Mouse (Mus musculus) B cell, adult 2 months (primary cell): ENCODE data around the gene Zbtb3.

Experiments
- DNase-seq, 2 experiments: peaks; one replicate each; pipeline ENCODE4 v3.0.0; 2022

The Zbtb3 gene

DNA sequence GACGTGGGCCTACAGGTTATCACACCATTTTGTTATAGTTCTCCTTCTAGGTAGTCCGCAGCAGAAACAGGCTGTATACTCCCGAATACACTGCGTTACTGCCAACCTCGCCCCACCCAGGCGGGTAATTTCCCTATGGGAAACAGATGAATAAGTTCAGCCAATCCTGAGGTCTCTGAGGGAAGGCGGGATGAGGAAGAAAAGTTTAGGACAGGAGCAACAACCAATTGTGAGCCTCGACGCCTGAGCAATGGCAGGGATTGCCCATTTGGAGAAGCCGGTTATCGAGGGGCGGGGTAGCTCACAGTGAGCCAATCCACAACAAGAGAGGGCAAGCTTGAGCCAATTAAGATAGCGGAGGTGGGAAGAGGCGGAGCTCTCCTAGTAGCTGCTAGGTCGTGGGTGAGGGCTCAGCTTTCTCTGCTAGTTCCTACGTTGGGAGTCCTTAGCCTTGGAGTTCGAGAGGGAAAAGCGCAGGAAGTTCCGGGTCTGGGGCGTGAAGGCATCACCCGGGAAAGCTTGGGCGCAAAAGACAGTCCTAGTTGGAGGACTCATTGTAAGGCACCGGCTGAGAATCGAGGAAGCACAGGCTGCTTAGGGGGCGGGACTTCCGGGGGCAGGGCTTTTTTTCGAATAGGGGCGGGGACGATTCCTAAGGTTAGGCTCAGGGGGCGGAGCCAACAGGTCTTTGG is at the start of gene Zbtb3:
Gene Zbtb3, plus strand, starts transcription at position 426 of the 692 bp plus-strand sequence.
- peak; percentile 88 to 91 for DNase-seq

GRCm38 (mm10) chr19:8755652-8756051 is 46.7 kb upstream of the Zbtb3 start:
- no peak for DNase-seq

GRCm38 (mm10) chr19:8756635-8757387 is 45.5 kb upstream of the Zbtb3 start, which contains the start of gene Nxf1:
Gene Nxf1 (plus strand): TSS chr19:8757073.
- DNase-seq = peak; percentile 94 to 95

DNA sequence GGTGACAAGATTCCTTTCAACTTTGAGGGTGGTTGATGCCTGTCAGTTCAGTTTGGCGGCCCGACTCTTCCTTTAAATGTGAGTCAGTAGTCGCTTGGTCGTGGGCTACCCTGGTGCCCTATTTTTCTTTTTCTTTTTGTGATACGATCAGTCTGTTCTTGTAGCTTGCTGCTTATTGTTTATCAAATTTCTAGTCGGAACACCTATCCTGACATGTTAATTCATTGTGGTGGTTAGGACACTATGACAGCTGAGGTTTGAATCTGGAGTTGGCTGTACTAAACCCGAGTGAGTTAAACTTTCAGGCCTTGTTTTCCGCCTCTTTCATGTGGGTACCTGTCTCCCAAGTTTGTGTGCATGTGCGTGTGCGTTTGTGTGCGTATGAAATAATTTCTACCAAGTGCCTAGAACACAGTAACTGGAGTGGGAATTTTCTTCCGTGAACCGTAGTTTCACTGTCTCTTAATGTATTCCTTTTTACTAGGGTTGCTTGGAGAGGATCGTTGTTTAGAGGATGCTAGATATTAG is 44.8 kb upstream of the Zbtb3 start:
- no peak for DNase-seq

DNA sequence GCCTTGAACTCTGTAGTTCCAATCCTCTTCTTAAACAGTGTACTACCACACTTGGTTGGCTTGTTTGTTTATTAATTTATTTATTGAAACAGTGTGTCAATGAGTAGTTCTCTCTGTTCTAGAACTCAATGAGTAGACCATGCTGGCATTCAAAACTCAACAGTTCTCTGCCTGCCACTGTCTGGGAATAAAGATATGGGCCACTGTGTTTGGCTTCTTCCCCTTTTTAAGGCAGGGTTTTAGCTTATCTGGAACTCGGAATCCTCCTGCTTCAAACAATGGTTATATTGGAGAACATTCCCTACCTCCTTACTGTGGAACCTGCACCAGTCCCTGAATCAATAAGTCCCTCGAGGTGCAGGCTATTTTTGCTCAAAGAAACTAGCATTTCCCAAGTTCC is 43.5 kb upstream of the Zbtb3 start:
- no peak for DNase-seq

DNA sequence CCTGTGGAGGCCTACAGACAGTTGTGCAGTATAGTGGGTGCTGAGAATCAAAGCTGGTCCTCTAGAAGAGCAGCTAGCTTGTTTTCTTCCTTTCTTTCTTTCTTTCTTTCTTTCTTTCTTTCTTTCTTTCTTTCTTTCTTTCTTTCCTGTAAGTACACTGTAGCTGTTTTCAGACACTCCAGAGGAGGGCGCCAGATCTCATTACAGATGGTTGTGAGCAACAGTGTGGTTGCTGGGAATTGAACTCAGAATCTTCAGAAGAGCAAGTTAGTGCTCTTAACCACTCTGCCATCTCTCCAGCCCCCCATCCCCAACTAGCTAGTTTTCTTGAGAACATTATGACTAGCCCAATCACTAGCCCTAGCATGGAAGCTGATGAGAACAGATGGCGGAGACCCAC is 41.6 kb upstream of the Zbtb3 start:
- peak; percentile 40 to 48 for DNase-seq

- DNase-seq = no peak
These were observed 39.1 kb upstream of the Zbtb3 start for GRCm38 (mm10) chr19:8763276-8763675.

GRCm38 (mm10) chr19:8765562-8765961 is 36.8 kb upstream of the Zbtb3 start:
- no peak for DNase-seq

GRCm38 (mm10) chr19:8770567-8771270 is 31.6 kb upstream of the Zbtb3 start, which contains the start of gene Tmem223:
Gene Tmem223 (plus strand): TSS chr19:8770996.
- DNase-seq = peak; percentile 88 to 89

- no peak for DNase-seq
These were observed 29.4 kb upstream of the Zbtb3 start for GRCm38 (mm10) chr19:8772996-8773395.

GRCm38 (mm10) chr19:8773409-8773808 is 28.9 kb upstream of the Zbtb3 start:
- DNase-seq = no peak

DNA sequence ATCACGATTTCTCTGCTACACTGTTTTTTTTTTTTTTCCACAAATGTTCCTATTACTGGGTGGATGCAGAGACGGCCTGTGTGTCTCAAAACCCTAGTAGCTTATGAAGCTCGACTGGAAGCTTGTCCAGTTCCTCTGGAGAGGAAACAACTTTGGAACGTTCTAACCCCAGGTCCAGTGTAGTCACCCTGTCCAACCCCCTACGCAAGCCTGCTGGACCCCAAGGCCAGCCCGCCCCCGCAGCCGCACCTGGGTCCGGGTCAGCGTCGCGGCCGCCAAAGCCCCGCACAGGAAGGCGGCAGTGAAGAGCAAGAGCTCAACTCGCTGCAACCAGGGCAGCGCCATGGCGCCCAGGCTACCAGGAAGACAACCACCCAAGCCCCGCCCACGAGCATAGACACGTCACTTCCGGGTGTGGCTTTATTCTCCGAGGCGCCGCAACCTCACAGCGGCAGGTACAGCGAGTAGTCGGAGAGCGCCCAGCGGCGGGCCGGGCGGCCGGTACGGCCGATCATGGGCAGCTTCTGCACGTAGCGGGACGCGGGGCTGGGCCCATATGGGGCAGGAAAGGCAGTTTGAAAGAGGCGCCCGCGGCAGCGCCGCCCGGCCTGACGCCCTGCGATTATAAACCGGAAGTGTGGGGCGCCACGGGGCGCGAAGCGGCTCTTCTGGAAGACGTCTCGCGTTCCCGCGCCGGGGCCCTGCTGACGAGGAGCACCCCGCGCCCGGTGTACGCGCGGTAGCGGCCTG is 28.1 kb upstream of the Zbtb3 start, which contains the start of gene Tmem179b:
Gene Tmem179b, minus strand, starts transcription at position 382 of the 750 bp plus-strand sequence.
- DNase-seq = peak; percentile 99

DNA sequence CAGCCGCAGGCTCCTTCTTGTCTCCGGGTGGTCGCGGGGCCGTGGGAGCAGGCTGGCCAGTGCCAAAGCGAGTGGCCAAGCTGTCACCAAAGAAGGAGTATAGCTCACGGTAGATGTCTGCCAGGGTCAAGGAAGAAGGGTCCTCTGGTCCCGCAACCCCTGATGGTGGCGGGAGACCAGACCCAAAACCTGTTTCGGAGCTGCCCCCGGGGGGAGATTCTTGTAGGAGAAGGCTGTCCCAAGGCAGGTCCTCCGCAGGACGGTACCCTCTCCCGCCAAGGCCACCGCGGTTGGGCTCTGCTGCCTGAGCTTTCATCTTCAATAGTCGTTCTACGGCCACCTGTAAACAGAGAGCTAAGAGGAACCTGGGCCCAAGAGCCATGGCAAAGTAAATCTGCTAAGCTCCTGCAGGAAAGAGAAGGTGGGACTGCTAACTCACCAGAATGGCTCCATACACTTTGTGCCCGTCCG is 27.4 kb upstream of the Zbtb3 start:
- no peak for DNase-seq

DNA sequence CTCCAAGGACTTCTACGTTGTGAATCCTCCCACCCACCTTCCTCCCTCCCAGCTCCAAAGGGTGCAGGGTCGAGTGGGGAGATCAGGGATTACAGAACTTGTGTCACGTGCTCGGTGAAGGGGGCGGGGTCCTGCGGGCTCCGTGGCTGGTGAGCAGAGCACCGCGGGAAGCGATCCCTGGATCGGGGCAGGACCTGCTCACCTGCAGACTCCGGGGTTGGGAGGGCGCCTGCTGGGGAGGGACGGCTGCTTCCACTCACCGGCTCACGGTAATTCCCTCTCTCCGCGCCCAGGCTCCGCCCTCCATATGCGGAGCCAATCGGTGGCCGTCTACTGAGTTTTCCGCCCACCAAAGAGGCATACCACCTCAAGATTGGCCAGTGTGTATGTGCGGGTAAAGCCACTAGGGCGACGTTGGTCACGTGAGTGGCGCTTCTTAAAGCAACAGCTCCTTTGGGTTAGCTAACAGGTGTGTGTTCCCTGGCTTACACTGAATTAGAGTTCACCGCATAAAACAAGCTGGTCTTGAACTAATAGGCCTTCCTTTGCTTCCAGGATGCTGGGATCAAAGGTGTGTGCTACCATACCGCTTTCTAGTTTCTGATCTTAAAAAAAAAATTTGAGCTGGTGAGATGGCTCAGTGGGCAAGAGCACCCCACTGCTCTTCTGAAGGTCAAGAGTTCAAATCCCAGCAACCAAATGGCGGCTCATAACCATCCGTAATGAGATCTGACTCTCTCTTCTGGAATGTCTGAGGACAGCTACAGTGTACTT is 16.2 kb upstream of the Zbtb3 start, which contains the start of gene Taf6l:
Gene Taf6l, minus strand, starts transcription at position 410 of the 774 bp plus-strand sequence.
- DNase-seq = peak; percentile 86 to 90

GRCm38 (mm10) chr19:8788521-8788920 is 13.8 kb upstream of the Zbtb3 start:
- no peak for DNase-seq

DNA sequence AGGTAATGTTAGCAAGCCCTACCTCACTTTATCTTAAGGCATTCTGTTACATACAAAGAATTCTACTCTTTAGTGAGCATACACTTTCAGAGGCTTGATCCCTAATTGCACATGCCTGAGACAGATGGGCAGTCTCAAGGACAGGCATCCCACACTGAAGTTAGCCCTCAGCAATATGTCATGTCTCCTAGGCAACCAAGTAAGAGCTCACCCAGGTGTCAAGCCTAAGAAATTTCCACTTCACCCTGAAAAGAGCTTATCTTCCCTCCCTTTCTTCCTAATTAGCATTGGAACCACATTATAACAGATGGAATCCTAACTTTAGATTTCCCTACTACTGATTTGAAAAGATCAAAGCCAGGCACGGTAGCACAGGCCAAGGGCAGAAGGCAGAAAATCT is 13.2 kb upstream of the Zbtb3 start:
- DNase-seq = no peak

GRCm38 (mm10) chr19:8790171-8790570 is 12.2 kb upstream of the Zbtb3 start:
- no peak for DNase-seq

DNA sequence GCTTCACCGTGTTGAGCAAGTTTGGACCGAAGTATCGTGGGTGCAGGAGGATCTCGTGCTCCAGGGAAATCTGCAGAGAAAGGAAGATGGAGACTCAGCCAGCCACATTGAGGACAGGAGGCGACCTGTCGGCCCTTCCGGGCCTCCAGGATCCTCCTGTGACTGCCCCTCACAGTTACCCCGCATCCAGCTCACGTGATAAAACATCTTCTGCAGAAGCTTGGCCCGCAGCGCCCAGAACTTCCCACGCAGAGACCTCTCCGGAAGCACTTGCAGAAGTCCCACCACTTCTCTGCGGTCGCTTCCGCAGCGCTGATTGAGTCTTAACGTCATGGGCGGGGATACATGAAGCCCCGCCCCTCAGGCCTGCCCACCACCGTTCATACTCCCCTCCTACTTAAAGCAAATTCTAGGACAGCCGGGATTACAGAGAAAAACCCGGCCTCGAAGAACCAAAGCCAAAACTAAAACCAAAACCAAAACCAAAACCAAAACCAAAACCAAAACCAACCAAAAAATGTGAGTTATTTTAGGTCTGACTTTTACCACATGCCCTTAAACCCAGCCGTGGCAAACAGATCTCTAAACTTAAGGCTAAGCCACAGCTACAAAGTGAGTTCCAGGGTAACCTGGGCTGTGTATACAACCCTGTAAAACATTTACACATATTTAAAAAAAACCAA is 4.0 kb upstream of the Zbtb3 start, which contains the start of gene Polr2g:
Gene Polr2g, minus strand, starts transcription at position 314 of the 683 bp plus-strand sequence.
- DNase-seq = peak; percentile 89 to 91

GRCm38 (mm10) chr19:8798947-8799315 is 3.4 kb upstream of the Zbtb3 start:
- DNase-seq = no peak

DNA sequence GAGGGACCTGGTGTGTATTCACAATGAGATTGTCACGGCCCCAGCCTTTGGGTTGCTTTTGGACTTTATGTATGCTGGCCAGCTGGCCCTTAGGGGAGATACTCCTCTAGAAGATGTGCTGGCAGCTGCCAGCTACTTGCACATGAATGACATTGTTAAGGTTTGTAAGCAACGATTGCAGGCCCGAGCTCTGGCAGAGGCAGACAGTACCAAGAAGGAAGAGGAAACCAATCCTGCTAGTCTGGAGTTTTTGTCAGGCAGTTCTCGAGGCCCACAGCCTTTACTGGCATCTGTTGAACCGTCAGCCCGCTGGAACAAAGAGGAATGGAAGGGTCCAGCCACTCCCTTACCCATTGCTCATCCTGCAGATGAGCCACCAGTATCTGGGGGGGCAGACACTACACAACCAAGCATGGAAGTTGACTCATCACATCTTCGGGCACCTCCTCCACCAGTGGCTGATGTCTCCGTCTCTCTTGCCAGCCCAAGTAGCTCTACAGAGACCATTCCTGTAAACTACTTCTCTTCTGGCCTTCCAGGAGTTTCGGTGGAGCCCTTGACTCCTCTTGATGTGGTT is 937 bp downstream of the Zbtb3 start:
- no peak for DNase-seq
